Mouse (Mus musculus) 3T3-L1 (cell line): ENCODE data around the gene Gpr34.

Experiments
- DNase-seq: peaks from one replicate; pipeline ENCODE4 v3.0.0-alpha.2; 2015; ENCODE audit warnings: low read depth, low spot score

Gpr34 gene

DNA sequence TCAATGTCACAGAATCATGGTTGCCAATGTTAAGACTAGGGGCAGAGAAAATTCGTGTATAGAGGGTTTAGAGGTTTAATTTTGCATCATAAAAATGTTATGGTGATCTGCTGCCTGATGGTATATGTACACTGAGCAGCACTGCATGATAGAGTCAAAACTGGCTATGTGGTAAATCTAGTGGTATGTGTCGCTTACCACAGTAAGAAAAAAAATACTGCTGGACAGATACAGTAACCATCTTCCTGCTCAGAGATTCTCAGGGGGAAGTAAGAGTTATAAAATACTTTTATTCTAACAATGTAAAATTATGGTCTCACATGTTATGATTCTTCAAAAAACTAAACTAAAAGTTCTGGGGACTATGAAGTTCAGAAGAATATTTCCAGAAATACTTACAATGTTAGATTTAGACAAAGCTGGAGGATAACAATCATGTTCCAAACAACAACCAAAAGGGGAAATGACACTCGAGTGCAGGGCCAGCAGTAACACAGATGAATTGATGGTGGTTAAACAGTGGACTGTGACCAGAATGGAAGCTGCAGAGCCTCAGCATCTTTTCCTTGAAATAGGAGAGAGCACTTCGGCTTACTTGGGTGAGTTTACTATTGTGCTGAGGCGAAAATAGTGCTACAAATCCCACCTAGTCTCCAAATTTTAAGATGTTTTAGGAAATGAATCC, at the start of gene Gpr34:
Gene Gpr34 (plus strand): TSS at position 491 of the 685 bp plus-strand sequence.
- no peak for DNase-seq

DNA sequence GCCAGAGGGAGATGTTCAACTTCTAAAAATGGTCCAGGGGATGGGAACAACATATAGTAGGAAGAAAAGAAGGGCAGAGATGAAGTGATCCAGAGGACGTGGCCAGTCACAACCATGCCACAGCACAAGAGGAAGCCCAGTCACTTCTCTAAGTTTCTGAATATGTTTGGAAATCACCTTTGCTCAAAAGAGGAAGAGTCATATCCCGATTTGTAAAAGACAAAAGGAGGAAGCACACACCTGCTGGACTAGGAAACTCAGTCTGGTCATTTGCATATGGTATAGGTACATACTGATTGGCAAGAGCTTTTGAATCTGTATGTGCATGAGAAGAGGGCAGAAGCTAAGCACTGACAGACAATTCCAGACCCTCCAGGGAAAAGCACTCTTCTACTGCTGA, 32.5 kb upstream of the Gpr34 start:
- DNase-seq = no peak

DNA sequence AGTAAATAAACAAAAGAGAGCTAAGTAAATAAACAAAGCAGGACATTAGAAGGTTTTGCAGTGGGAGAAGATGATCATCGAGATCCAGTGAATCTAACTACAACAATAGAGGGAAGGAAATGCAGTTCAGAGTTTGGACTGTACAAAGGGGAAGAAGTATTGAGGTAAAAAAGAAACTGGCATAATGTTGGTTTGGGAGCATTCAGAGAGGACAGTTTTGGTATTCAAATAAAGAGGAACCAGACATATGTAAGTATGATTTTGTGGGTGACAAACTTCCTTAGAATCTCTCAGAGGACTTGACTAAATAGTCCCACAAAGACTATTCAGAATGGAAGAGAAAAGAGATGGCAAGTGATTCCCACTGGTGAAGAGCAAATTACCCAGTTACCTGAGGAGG, 31.9 kb upstream of the Gpr34 start:
- DNase-seq = no peak

DNA sequence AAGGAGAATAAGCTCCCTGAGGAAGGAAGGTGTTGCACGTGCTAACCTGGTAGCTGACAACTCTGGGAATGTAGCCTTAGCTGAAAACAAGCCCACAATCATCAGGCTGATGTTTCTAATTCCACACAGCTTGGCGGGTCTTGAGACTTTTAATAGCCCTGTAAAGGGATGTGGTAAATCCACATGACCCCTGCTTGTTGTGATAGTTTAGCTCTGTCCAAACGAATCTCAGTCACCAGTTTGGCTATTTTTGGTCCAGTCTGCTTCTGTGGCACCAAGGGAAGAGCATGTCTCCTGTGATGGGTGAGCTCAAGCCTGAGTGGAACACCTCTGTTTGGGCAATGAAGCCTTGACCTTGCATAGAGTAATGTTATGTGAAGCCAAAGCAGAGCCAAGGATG, 25.1 kb upstream of the Gpr34 start:
- DNase-seq = no peak

DNA sequence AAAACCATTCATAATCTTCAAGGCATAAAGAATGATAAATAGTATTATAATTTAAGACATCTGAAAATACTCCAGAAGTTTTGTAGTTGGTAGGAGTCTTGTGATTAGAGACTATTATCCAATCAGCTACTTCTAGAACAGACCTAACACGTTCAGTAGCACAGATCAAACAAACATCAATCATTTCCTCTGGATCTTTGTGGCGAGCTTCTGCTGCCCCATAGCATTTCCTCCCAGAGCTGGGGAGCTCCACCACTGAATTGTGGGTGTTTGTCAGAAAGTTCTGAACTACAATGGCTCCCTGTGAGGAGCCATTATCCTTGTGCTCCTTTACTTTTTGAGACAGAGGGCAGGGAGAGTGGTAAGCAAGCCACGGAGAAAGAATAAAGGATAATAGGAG, 24.1 kb upstream of the Gpr34 start:
- no peak for DNase-seq

DNA sequence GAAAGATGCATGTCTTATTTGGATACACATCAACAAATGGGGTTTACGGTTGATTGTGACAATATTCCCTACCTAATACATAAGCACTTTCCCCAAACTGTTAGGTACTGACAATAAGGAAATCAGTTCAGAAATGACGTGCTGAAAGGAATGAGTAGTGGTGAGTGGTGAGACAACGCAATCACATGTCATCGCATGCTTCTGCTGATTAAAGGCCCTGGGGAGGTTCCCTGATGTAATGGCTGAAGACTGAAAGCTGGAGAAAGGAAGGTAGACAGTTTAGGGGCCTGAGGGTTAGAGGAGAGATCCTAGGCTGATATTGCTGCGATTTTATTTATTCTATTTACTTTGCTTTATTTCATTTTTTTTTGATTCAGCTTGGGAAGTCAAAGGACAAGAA, 20.8 kb upstream of the Gpr34 start:
- DNase-seq = no peak

DNA sequence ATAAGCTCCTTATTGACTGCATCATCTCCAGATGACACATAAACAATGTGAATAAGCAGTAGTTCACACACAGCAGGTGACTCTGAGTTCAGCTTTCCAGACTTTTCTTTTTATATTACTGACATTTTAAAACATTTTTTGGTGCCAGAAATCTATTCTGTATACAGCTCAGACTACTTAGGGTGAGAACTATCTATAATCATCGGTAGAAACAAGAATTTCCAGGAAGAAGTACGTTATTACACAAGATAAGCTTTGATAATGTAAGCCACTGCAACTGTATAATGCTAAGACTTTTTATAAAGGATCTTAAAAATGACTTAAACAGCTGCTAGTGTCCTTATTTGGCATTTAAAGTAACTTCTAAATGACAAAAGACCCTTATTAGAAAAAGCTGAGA, 19.8 kb upstream of the Gpr34 start:
- DNase-seq = no peak

DNA sequence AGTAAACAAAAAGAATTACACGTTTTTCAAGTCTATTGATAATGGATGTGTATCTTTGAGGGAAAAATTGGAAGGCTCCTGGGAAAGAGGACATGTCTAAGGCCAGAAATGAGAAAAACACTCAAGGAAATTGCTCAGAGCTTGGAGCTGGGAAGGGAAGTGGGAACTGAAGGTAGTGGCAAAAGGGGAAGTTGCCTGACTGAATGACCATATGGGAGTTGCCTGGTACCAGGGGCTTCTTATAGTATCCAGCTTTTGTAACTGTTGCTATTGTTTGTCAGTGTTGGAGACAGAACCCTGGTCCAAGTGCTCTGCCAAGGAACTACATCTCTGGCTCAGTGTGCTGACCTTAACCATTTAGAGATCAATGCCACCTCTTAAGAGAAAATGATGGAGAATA, 15.2 kb upstream of the Gpr34 start:
- DNase-seq = no peak

DNA sequence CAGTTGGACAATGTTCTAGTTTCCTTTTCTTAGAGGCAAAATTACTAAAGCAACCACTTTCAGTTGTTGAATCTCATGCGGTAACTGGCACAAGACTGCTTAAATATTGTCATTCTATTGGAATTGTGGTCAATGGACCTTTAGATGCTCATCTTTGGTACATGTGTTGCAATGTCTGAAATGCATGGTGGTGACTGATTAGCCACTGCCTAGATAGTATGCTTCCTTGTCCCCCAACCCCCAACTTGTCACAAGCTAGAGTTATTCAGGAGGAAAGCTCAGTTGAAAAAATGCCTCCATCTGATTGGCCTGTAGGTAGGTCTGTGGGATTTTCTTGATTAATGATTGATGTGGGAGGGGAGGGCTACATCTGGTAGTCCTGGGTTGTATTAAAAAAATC, 14.6 kb upstream of the Gpr34 start:
- no peak for DNase-seq

DNA sequence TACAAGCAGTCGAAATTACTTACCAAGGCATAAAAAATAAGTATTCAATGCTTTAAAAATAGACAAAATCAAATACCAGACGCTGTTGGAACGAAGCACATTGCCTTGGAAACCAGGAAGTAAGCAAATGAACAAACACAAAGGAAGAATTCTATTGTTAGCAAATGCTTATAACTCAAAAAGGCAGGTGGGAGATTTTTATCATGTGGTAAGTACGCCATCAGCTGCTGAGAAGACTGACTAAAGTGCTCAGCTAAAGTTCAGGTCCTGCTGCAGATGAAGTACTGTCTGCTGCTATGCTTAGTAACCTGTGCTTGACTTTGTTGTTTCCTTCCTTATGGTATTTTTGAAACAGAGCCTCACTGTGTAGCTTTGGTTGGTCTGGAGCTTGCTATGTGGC, 13.4 kb upstream of the Gpr34 start:
- DNase-seq = no peak

DNA sequence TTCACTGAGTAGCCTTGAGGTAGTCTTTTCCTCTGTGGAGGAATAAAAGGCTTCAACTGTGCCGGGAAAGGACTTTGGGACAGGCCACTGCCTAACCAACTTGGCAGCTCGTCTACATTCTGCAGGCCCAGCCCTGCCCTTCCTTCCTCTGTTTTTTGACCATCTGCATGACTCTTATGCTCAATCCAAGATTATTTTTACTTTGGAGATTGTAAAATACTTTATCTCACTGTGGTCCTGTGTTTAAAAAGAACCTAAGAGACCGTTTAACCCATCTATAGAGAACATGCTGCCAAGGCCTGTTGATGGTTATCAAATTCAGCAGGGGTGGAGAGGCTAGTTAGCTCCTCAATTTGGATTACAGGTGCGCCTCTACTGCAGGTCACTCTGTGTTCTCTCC, 10.4 kb upstream of the Gpr34 start:
- no peak for DNase-seq

DNA sequence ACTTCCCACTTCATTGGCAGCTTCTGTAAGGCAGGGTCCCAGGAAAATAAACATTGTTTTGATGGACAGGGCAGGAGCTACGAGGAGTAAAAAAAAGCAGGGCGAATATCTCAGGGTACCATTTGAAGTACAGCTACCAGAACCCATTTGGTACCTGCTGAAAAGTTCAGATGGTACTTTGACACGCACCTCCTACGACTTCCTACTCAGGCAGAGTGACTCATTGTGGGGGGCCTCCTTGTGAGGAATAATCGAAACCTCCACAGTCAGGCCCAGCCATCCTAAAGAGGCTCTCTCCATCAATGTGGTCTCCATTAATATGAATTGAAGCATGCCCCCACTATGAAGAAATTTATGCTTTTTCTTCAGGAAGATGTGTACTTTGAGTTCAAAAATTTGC, 9.2 kb upstream of the Gpr34 start:
- DNase-seq = no peak

DNA sequence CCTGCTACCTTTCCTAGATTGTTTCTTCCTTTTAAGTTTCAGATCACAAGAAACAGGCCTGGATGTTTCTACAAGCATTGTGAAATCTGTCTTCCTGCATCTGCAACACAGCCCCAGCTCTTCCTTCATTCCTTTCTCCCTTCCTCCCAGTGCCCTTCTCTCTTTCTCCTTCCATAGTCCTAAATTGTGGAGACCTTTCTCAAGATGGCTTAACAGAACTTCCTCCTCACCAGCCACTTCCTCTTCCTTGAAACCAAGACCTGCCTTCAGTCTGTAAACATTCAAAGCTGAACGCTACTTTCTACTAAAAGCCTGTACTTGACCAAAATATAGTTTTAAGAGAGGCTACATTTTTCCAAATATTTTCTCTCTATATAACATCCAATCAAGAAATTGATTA, 4.5 kb downstream of the Gpr34 start:
- no peak for DNase-seq

DNA sequence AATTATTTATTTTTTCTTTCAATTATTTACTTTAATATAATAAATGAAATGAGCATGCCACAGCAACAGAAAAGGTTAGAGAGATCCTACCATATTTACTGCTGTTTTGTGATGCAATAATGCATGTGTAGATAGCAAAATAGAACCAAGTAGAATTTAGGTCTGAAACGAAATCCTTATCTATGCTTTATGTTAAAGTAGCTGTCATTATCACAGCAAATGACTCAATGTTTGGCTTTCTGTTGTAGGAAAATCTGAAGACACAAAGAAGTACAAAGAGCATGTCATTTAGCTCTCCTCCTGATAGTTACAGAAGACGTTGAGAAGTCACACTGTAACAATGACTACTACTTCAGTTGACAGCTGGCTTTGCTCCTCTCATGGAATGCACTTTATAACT, 7.0 kb downstream of the Gpr34 start:
- no peak for DNase-seq

DNA sequence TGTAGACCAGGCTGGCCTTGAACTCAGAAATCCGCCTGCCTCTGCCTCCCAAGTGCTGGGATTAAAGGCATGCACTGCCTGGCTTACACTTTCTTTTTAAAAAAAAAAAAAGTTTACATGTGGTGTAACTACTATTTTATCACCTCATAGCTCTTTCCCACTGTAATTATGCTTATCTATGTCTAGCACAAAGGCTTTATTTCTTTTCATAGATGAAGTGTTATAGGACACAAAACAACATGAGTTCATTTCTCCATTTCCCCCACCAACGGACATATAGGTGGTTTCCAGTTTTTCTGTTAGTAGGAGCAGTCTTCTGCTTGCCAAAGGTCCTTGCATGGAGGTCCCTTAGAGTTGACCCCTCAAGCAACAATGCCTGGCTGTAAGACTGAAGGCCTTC, 20.0 kb downstream of the Gpr34 start:
- no peak for DNase-seq

DNA sequence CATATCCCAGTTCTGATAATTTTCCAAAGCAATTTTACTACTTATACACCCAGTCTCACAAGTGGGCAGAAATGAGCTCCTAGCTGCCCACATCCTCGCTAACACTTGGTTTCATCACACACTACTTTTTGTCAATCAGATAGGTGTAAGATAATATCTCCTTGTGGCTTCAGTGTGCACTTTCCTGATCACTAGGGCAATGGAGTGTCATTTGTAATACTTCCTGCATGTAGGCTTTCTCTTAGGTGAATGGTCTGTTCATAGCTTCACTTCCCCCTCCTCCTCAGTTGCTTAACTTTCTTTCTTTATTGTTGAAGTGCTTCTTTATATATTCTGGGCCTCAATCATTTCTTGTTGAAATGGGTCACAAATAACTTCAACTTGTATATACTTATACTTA, 20.4 kb downstream of the Gpr34 start:
- no peak for DNase-seq

DNA sequence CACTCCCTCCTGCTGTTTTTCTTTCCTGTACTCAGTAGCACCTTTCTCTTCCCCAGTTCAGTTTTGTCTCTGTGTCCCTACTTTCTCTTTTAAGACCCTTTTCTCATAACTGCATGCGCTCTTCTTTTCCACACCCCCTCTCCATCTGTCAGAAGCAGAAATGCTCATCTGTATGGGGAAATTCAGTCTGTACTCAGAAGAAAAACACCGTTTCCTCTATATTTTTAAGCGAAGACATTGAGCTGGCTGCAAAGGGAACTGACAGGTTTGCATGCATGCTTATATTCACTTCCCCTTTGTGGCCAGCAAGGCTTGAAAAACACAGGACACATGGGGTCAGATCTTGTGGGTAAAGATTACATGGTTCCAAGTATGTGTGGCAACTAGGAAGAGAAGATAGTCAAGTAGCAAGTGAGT, 23.1 kb downstream of the Gpr34 start:
- DNase-seq = no peak

DNA sequence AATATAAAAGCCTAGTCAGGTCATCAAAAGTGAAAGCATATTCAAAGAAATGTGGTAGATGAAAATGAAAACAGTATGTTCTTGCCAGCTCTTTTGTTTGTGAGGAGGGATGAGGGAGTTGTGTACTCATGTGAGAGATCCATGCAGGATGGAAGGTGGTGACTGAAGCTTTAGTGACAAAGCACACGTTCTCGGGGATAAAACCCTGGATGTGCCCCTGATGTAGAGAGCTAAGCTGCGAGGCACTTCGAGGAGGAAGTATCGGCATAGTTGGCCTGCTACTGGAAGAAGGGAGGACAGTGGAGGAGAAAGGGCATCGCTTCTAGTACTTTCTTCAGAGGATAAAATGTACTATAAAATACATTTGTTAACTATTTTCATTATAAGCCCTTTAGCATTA, 24.0 kb downstream of the Gpr34 start:
- DNase-seq = no peak

DNA sequence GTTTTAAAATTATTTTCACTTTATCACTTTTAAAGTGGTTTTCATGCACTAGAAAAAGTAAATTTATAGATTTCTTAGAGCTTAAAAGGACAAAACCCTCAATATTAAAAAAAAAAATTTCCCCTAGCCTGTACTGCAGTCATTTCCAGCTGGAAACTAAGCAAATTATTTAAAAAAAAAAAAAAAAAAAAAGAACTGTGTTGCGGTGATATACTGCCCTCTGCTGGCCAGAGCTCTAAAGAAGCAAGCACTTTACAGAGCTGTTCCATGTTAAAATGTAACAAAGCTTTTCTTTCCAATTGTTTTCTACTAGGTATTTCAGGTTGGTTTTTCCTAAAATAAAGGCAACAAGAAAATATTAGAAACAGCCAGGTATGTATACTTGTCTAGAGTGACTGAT, 24.8 kb downstream of the Gpr34 start:
- peak; percentile 76 for DNase-seq

DNA sequence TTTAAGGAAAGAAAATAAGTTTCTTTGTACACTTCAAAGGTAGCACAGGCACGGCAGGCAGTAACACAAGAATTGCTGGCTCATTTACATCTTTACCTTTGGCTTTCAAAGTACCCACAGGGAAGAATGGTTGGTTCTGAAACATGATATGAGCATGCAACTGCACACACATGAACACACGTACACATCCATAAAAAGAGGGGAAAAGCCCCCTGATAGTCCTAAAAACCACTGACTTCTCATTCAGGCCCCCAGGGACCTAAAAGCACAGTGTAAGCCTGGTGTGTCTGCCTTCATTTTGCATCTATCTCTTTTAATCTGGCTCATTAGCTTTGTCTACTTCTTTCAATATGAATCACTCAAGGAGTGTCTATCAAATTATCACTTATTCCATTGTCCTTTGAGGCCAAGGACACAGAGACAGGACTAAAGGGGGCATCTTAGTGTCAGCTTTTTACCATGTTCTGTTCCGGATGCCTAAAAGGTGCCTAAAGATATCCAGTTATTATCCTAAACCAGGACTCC, 26.8 kb downstream of the Gpr34 start:
- DNase-seq = no peak

DNA sequence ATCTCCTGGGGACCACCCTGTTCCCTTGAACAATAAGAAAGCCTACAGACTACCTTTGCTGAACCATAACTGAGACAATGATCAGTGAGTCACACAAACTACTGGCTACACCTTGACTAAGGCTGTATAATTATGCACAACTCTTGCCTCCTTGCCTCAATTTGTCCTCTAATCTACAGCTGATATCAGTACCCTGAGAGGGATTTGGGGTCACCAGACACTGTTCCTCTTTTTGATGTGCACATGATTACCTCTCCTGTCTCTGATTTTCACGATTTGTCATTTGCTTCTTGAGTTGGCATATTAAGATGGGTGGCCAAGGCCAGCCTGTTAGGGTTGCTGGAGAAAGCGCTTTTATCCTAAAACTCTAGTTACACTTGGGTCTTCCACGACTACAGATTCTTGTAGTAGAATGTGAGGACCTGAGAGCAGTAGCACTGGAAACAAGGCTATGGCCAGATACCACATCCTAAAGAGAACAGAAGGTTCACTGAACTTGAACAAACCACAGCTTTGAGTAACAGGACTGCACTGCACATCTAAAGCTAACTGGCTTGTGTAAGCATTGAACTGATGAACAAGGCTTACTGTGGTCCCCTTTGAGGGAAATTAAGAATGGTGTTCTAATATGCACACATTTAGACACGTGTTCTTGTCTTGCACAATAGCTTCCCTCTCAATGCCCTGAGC, 27.5 kb downstream of the Gpr34 start:
- no peak for DNase-seq

DNA sequence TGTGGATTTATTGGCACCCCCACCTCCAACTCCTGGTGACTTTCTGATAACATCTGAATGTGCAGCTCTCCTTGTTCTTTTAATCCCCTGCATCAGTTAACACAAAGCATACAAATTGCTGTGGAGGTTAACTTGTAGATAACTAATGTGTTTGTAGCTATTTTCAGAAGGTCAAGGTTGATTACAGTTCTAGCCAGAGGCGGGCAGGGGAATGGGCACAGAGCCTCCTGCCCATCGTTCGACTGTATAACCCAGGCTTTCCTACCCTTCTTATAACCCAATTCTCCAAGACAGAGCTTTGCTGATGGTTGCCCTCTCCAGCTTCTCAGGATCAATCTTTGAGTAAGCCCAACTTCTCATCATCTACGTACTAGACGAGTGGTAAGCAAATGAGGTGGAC, 29.2 kb downstream of the Gpr34 start, which contains the start of gene Gpr82:
Gene Gpr82 (plus strand): TSS at position 301 of the 400 bp plus-strand sequence.
- no peak for DNase-seq

DNA sequence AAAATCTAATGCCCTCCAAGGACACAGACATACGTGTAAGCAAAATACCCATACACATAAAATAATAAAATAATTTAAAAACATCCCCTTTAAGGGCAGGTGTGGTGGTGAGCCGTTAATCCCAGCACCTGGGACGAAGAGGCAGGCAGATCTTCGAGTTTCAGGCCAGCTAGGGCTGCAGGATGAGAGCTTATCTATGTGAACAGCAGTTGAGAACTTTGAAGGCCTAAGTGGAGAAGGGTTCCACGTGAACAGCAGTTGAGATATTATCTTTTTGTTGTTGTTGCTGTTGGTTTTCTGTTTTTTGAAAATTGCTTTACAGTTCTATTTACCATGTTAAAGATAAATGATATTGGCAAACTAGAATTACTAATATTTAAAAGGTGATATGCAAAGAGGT, 37.0 kb downstream of the Gpr34 start:
- no peak for DNase-seq
